Mouse (Mus musculus): ENCODE measurements around the gene Ankrd2.

Gene Ankrd2

GRCm38 (mm10) chr19:42035456-42036248 lies at the start of gene Ankrd2:
Ankrd2 (plus strand) TSS chr19:42036000.
- DNase-seq (ENCODE audit: low read depth, low spot score): peak; percentile 75

GRCm38 (mm10) chr19:41987206-41987605 lies 48.6 kb upstream of the Ankrd2 start:
- no peak for DNase-seq (ENCODE audit: low read depth, low spot score)

- DNase-seq (ENCODE audit: low read depth, low spot score): no peak
These were observed 46.0 kb upstream of the Ankrd2 start for GRCm38 (mm10) chr19:41989810-41990209.

- DNase-seq (ENCODE audit: low read depth, low spot score): no peak
These were observed 43.8 kb upstream of the Ankrd2 start for GRCm38 (mm10) chr19:41991926-41992477.

- DNase-seq (ENCODE audit: low read depth, low spot score): no peak
These were observed 42.8 kb upstream of the Ankrd2 start for GRCm38 (mm10) chr19:41992971-41993370.

- no peak for DNase-seq (ENCODE audit: low read depth, low spot score)
These were observed 42.3 kb upstream of the Ankrd2 start for GRCm38 (mm10) chr19:41993484-41993883.

- no peak for DNase-seq (ENCODE audit: low read depth, low spot score)
These were observed 41.8 kb upstream of the Ankrd2 start for GRCm38 (mm10) chr19:41994023-41994422.

GRCm38 (mm10) chr19:41995483-41995882 lies 40.3 kb upstream of the Ankrd2 start:
- no peak for DNase-seq (ENCODE audit: low read depth, low spot score)

GRCm38 (mm10) chr19:41997090-41997489 lies 38.7 kb upstream of the Ankrd2 start:
- DNase-seq (ENCODE audit: low read depth, low spot score): no peak

- DNase-seq (ENCODE audit: low read depth, low spot score): no peak
These were observed 36.8 kb upstream of the Ankrd2 start for GRCm38 (mm10) chr19:41998770-41999548.

- no peak for DNase-seq (ENCODE audit: low read depth, low spot score)
These were observed 36.0 kb upstream of the Ankrd2 start for GRCm38 (mm10) chr19:41999688-42000283.

- no peak for DNase-seq (ENCODE audit: low read depth, low spot score)
These were observed 35.3 kb upstream of the Ankrd2 start for GRCm38 (mm10) chr19:42000446-42000958.

GRCm38 (mm10) chr19:42001253-42001980 lies 34.4 kb upstream of the Ankrd2 start:
- no peak for DNase-seq (ENCODE audit: low read depth, low spot score)

GRCm38 (mm10) chr19:42004258-42004657 lies 31.5 kb upstream of the Ankrd2 start:
- DNase-seq (ENCODE audit: low read depth, low spot score): no peak

- DNase-seq (ENCODE audit: low read depth, low spot score): no peak
These were observed 30.2 kb upstream of the Ankrd2 start for GRCm38 (mm10) chr19:42005616-42006015.

- DNase-seq (ENCODE audit: low read depth, low spot score): no peak
These were observed 29.2 kb upstream of the Ankrd2 start for GRCm38 (mm10) chr19:42006568-42006967.

GRCm38 (mm10) chr19:42008586-42008985 lies 27.2 kb upstream of the Ankrd2 start:
- DNase-seq (ENCODE audit: low read depth, low spot score): no peak

GRCm38 (mm10) chr19:42009067-42009466 lies 26.7 kb upstream of the Ankrd2 start:
- no peak for DNase-seq (ENCODE audit: low read depth, low spot score)

- no peak for DNase-seq (ENCODE audit: low read depth, low spot score)
These were observed 25.4 kb upstream of the Ankrd2 start for GRCm38 (mm10) chr19:42010436-42010835.

GRCm38 (mm10) chr19:42011123-42011522 lies 24.7 kb upstream of the Ankrd2 start:
- DNase-seq (ENCODE audit: low read depth, low spot score): no peak

- no peak for DNase-seq (ENCODE audit: low read depth, low spot score)
These were observed 21.5 kb upstream of the Ankrd2 start for GRCm38 (mm10) chr19:42014231-42014825.
